Comparison of ENCODE assay signal across 8 mouse cellular contexts in genomic region chr4:141599251-141600141, GRCm38 (mm10). TPM values are rescaled to one million over a fixed set of nuclear protein-coding genes. Genes with fewer than 3 reads are reported as not detected.
DNase-seq lines count a peak whose midpoint lies in the region; ATAC-seq and TF ChIP-seq lines count a peak whose summit lies in the region.

No protein-coding gene starts in this region.

- peak overlapping the region; percentile 74 for H3K4me3 ChIP-seq in megakaryocyte, embryonic 14.5 days (replicated peaks)
- peak overlapping the region; percentile 67 for H3K4me3 ChIP-seq in embryonic facial prominence, embryonic 10.5 days
- peak overlapping the region; percentile 52 for H3K4me3 ChIP-seq in hindbrain, embryonic 12.5 days
- peak overlapping the region; percentile 41 for H3K4me3 ChIP-seq in liver, postnatal 0 days (ENCODE audit: low read depth, low read length)

- H3K36me3 ChIP-seq in megakaryocyte, embryonic 14.5 days (replicated peaks; ENCODE audit: low read length), result no peaks in the 10 kb centered on the region
- H3K36me3 ChIP-seq in embryonic facial prominence, embryonic 10.5 days (replicated peaks), result peaks cover 19% of the 10 kb centered on the region
- no peaks in the 10 kb centered on the region for H3K36me3 ChIP-seq in hindbrain, embryonic 12.5 days
- no peaks in the 10 kb centered on the region for H3K36me3 ChIP-seq in liver, postnatal 0 days (replicated peaks; ENCODE audit: insufficient read depth, low read length)

- H3K27me3 ChIP-seq in megakaryocyte, embryonic 14.5 days (replicated peaks), result peaks cover 91% of the 10 kb centered on the region
- peaks cover 28% of the 10 kb centered on the region for H3K27me3 ChIP-seq in embryonic facial prominence, embryonic 10.5 days (replicated peaks; ENCODE audit: low read depth, poor library complexity, severe bottlenecking)
- H3K27me3 ChIP-seq in hindbrain, embryonic 12.5 days, result peaks cover 32% of the 10 kb centered on the region
- H3K27me3 ChIP-seq in liver, postnatal 0 days (ENCODE audit: insufficient read depth, low read length), result peaks cover 21% of the 10 kb centered on the region

- no peak for TF ChIP-seq CTCF in liver, postnatal 0 days (IDR thresholded peaks at IDR 0.05; ENCODE audit: low read depth)

- peak overlapping the region; percentile 79 for H3K4me2 ChIP-seq in hindbrain, embryonic 12.5 days (replicated peaks)
- H3K4me2 ChIP-seq in liver, postnatal 0 days (ENCODE audit: low read depth, low read length), result peak overlapping the region; percentile 73

- WGBS in embryonic facial prominence, embryonic 10.5 days, result under 1% methylated on average over 57 of the region's 57 CpGs
- under 1% methylated on average over 49 of the region's 57 CpGs for WGBS in hindbrain, embryonic 12.5 days
- 3% methylated on average over 35 of the region's 57 CpGs for WGBS in liver, postnatal 0 days (ENCODE audit: insufficient replicate concordance)

- no peaks in the 10 kb centered on the region for H3K9me3 ChIP-seq in megakaryocyte, embryonic 14.5 days
- H3K9me3 ChIP-seq in embryonic facial prominence, embryonic 10.5 days, result no peaks in the 10 kb centered on the region
- no peaks in the 10 kb centered on the region for H3K9me3 ChIP-seq in hindbrain, embryonic 12.5 days (replicated peaks)
- H3K9me3 ChIP-seq in liver, postnatal 0 days (ENCODE audit: low read length), result no peaks in the 10 kb centered on the region

- peak; percentile 83 for DNase-seq in embryonic facial prominence, embryonic 10.5 days (ENCODE audit: low spot score)
- no peak for DNase-seq in liver, postnatal 0 days
- peak; percentile 30 for DNase-seq in yolk sac, embryonic 10.5 days (ENCODE audit: low spot score)
- DNase-seq in adrenal gland, postnatal 14 days, result no peak
- no peak for DNase-seq in left cerebral cortex, adult 8-10 months (ENCODE audit: low spot score in 2 of 2)

- peaks cover 66% of the 10 kb centered on the region for H3K4me1 ChIP-seq in megakaryocyte, embryonic 14.5 days
- peaks cover 63% of the 10 kb centered on the region for H3K4me1 ChIP-seq in embryonic facial prominence, embryonic 10.5 days
- H3K4me1 ChIP-seq in hindbrain, embryonic 12.5 days, result peaks cover 23% of the 10 kb centered on the region
- H3K4me1 ChIP-seq in liver, postnatal 0 days (ENCODE audit: insufficient read depth), result peaks cover 17% of the 10 kb centered on the region

- peak overlapping the region; percentile 88 for H3K27ac ChIP-seq in embryonic facial prominence, embryonic 10.5 days (replicated peaks)
- H3K27ac ChIP-seq in hindbrain, embryonic 12.5 days, result peak overlapping the region; percentile 62
- no peak overlapping the region; the same call in 1 of the 2 replicates for H3K27ac ChIP-seq in liver, postnatal 0 days (ENCODE audit: low read depth)

- ATAC-seq in megakaryocyte, adult 5-6 weeks (ENCODE audit: poor library complexity, severe bottlenecking), result no peak
- peak; percentile 23 for ATAC-seq in hindbrain, embryonic 12.5 days (ENCODE audit: low FRiP score)
- ATAC-seq in liver, postnatal 0 days, result no peak

- TF ChIP-seq EP300 in liver, postnatal 0 days (IDR thresholded peaks at IDR 0.05; ENCODE audit: low read depth), result no peak

- peak overlapping the region; percentile 70 for H3K9ac ChIP-seq in hindbrain, embryonic 12.5 days
- peak overlapping the region; percentile 50 for H3K9ac ChIP-seq in liver, postnatal 0 days (replicated peaks)

RNA-seq across cellular contexts. Expression of gene Fblim1, which starts 6.4 kb away (rescaled TPM):
- polyA plus RNA-seq in megakaryocyte, embryonic 14.5 days (2012; ENCODE audit: insufficient read depth, low replicate concordance), result 4.7 and 17.1 TPM in 2 replicates
- not detected in 2 replicates for total RNA-seq in megakaryocyte, adult 5-6 weeks (2015)
- total RNA-seq in megakaryocyte, adult 5-6 weeks (2017), result not detected in 2 replicates
- 56.3 and 68.1 TPM in 2 replicates for polyA plus RNA-seq in embryonic facial prominence, embryonic 10.5 days (2016; fragmentation: Nextera tagmentation; extraction: Ambion mirVana)
- 49.1 and 57.9 TPM in 2 replicates for polyA plus RNA-seq in hindbrain, embryonic 12.5 days (2016; fragmentation: Nextera tagmentation; extraction: Ambion mirVana)
- 1.5 and 1.8 TPM in 2 replicates for polyA plus RNA-seq in liver, postnatal 0 days (2015; fragmentation: Nextera tagmentation; extraction: Ambion mirVana)
- 11.0 and 13.2 TPM in 2 replicates for total RNA-seq in adrenal gland, postnatal 14 days (2021)
- 1 to 10 TPM; 1.3 to 3.0 (median 2.1) TPM for total RNA-seq in left cerebral cortex, adult 8-10 months (2022)

RNA-seq across cellular contexts. Expression of gene Tmem82, which starts 18.9 kb away (rescaled TPM):
- polyA plus RNA-seq in megakaryocyte, embryonic 14.5 days (2012; ENCODE audit: insufficient read depth, low replicate concordance), result 1.1 TPM in 1 of 2 replicates, not detected in the other
- 0.16 TPM in 1 of 2 replicates, not detected in the other for total RNA-seq in megakaryocyte, adult 5-6 weeks (2015)
- 0.26 TPM in 1 of 2 replicates, not detected in the other for total RNA-seq in megakaryocyte, adult 5-6 weeks (2017)
- 1.5 and 2.1 TPM in 2 replicates for polyA plus RNA-seq in embryonic facial prominence, embryonic 10.5 days (2016; fragmentation: Nextera tagmentation; extraction: Ambion mirVana)
- polyA plus RNA-seq in hindbrain, embryonic 12.5 days (2016; fragmentation: Nextera tagmentation; extraction: Ambion mirVana), result 0.29 and 0.50 TPM in 2 replicates
- 17.3 and 17.8 TPM in 2 replicates for polyA plus RNA-seq in liver, postnatal 0 days (2015; fragmentation: Nextera tagmentation; extraction: Ambion mirVana)
- total RNA-seq in adrenal gland, postnatal 14 days (2021), result 9.7 and 9.9 TPM in 2 replicates
- total RNA-seq in left cerebral cortex, adult 8-10 months (2022), result 1 to 10 TPM in 1 of 4 experiments, under 1 TPM in 3; 0.43 to 1.1 (median 0.51) TPM

RNA-seq across cellular contexts. Expression of gene Slc25a34, which starts 24.1 kb away (rescaled TPM):
- not detected in 2 replicates for polyA plus RNA-seq in megakaryocyte, embryonic 14.5 days (2012; ENCODE audit: insufficient read depth, low replicate concordance)
- total RNA-seq in megakaryocyte, adult 5-6 weeks (2015), result not detected in 2 replicates
- total RNA-seq in megakaryocyte, adult 5-6 weeks (2017), result not detected in 2 replicates
- polyA plus RNA-seq in embryonic facial prominence, embryonic 10.5 days (2016; fragmentation: Nextera tagmentation; extraction: Ambion mirVana), result 0.09 TPM in 1 of 2 replicates, not detected in the other
- polyA plus RNA-seq in hindbrain, embryonic 12.5 days (2016; fragmentation: Nextera tagmentation; extraction: Ambion mirVana), result not detected in 2 replicates
- polyA plus RNA-seq in liver, postnatal 0 days (2015; fragmentation: Nextera tagmentation; extraction: Ambion mirVana), result 0.40 and 0.76 TPM in 2 replicates
- 31.9 and 32.5 TPM in 2 replicates for total RNA-seq in adrenal gland, postnatal 14 days (2021)
- 1 to 10 TPM; 3.7 to 4.8 (median 4.2) TPM for total RNA-seq in left cerebral cortex, adult 8-10 months (2022)

Comparison
In these comparisons a context has a peak if more than half of its experiments do, and no peak if none do; other contexts are left out.
1. DNase-seq: peak in embryonic facial prominence, embryonic 10.5 days (single experiment) and yolk sac, embryonic 10.5 days (single experiment); none in liver, postnatal 0 days (single experiment), adrenal gland, postnatal 14 days (single experiment) and left cerebral cortex, adult 8-10 months (0 of 2).
2. Peak in every context shown above with its lines, with median percentiles within 50 percentile points of each other: H3K4me3 ChIP-seq.